Mouse (Mus musculus): ENCODE measurements around the gene Fignl1.

Gene Fignl1

GRCm38 (mm10) chr11:11809404-11810175 is 828 bp upstream of the Fignl1 start:
- DNase-seq (ENCODE audit: low spot score): no peak

- DNase-seq (ENCODE audit: low spot score): no peak
Measured at GRCm38 (mm10) chr11:11808035-11808819, 535 bp downstream of the Fignl1 start.

- DNase-seq (ENCODE audit: low spot score): no peak
Measured at GRCm38 (mm10) chr11:11805951-11806350, 2.8 kb downstream of the Fignl1 start.

GRCm38 (mm10) chr11:11804421-11804820 is 4.3 kb downstream of the Fignl1 start:
- DNase-seq (ENCODE audit: low spot score): no peak

- DNase-seq (ENCODE audit: low spot score): no peak
Measured at GRCm38 (mm10) chr11:11801067-11801466, 7.7 kb downstream of the Fignl1 start.

GRCm38 (mm10) chr11:11800304-11800703 is 8.5 kb downstream of the Fignl1 start:
- DNase-seq (ENCODE audit: low spot score): no peak

- no peak for DNase-seq (ENCODE audit: low spot score)
Measured at GRCm38 (mm10) chr11:11798690-11799089, 10.1 kb downstream of the Fignl1 start.

- DNase-seq (ENCODE audit: low spot score): no peak
Measured at GRCm38 (mm10) chr11:11794626-11795025, 14.1 kb downstream of the Fignl1 start.

- peak; percentile 53 for DNase-seq (ENCODE audit: low spot score)
Measured at GRCm38 (mm10) chr11:11788521-11788974, 20.2 kb downstream of the Fignl1 start.

- DNase-seq (ENCODE audit: low spot score): no peak
Measured at GRCm38 (mm10) chr11:11785457-11785856, 23.3 kb downstream of the Fignl1 start.

GRCm38 (mm10) chr11:11781728-11782127 is 27.0 kb downstream of the Fignl1 start:
- no peak for DNase-seq (ENCODE audit: low spot score)

GRCm38 (mm10) chr11:11778345-11778744 is 30.4 kb downstream of the Fignl1 start:
- DNase-seq (ENCODE audit: low spot score): no peak

GRCm38 (mm10) chr11:11777796-11778195 is 31.0 kb downstream of the Fignl1 start:
- no peak for DNase-seq (ENCODE audit: low spot score)

- DNase-seq (ENCODE audit: low spot score): no peak
Measured at GRCm38 (mm10) chr11:11777246-11777645, 31.5 kb downstream of the Fignl1 start.

- no peak for DNase-seq (ENCODE audit: low spot score)
Measured at GRCm38 (mm10) chr11:11776822-11777174, 32.0 kb downstream of the Fignl1 start.

- no peak for DNase-seq (ENCODE audit: low spot score)
Measured at GRCm38 (mm10) chr11:11776071-11776821, 32.5 kb downstream of the Fignl1 start.

- DNase-seq (ENCODE audit: low spot score): no peak
Measured at GRCm38 (mm10) chr11:11774893-11775292, 33.9 kb downstream of the Fignl1 start.

- no peak for DNase-seq (ENCODE audit: low spot score)
Measured at GRCm38 (mm10) chr11:11774384-11774783, 34.4 kb downstream of the Fignl1 start.

- DNase-seq (ENCODE audit: low spot score): no peak
Measured at GRCm38 (mm10) chr11:11772196-11772595, 36.6 kb downstream of the Fignl1 start.

GRCm38 (mm10) chr11:11770691-11771090 is 38.1 kb downstream of the Fignl1 start:
- DNase-seq (ENCODE audit: low spot score): no peak

- no peak for DNase-seq (ENCODE audit: low spot score)
Measured at GRCm38 (mm10) chr11:11769281-11769680, 39.5 kb downstream of the Fignl1 start.

GRCm38 (mm10) chr11:11768057-11768456 is 40.7 kb downstream of the Fignl1 start:
- no peak for DNase-seq (ENCODE audit: low spot score)

- no peak for DNase-seq (ENCODE audit: low spot score)
Measured at GRCm38 (mm10) chr11:11766736-11767135, 42.0 kb downstream of the Fignl1 start.

Data from ovary, postnatal 10 days (tissue).